Mouse (Mus musculus): Measurements from ENCODE around the gene Ccr10.
"Not testable (repeated sequence)": the region's sequence is repeated elsewhere in the genome, so short reads cannot be mapped to it uniquely, and the experiment has no call there.

Ccr10 gene

GRCm38 (mm10) chr11:101171721-101172433 lies 3.4 kb downstream of the Ccr10 start:
- DNase-seq (ENCODE audit: low read depth), result peak; percentile 69

- peak; percentile 93 for DNase-seq (ENCODE audit: low read depth)
Observed at GRCm38 (mm10) chr11:101170811-101171610, 4.2 kb downstream of the Ccr10 start, which contains the start of gene Plekhh3. Gene Plekhh3, minus strand, starts transcription at chr11:101171351.

GRCm38 (mm10) chr11:101170354-101170810 lies 4.9 kb downstream of the Ccr10 start, which contains the start of gene Cntnap1:
Gene Cntnap1, plus strand, starts transcription at chr11:101170523.
- DNase-seq (ENCODE audit: low read depth), result no peak

GRCm38 (mm10) chr11:101169301-101170107 lies 5.7 kb downstream of the Ccr10 start:
- no peak for DNase-seq (ENCODE audit: low read depth)

GRCm38 (mm10) chr11:101168301-101168980 lies 6.8 kb downstream of the Ccr10 start:
- DNase-seq (ENCODE audit: low read depth), result no peak

GRCm38 (mm10) chr11:101167963-101168300 lies 7.3 kb downstream of the Ccr10 start:
- DNase-seq (ENCODE audit: low read depth), result no peak

- DNase-seq (ENCODE audit: low read depth), result no peak
Observed at GRCm38 (mm10) chr11:101167211-101167962, 7.9 kb downstream of the Ccr10 start.

- no peak for DNase-seq (ENCODE audit: low read depth)
Observed at GRCm38 (mm10) chr11:101166357-101166756, 8.9 kb downstream of the Ccr10 start.

GRCm38 (mm10) chr11:101164677-101165580 lies 10.3 kb downstream of the Ccr10 start:
- no peak for DNase-seq (ENCODE audit: low read depth)

- no peak for DNase-seq (ENCODE audit: low read depth)
Observed at GRCm38 (mm10) chr11:101164351-101164665, 10.9 kb downstream of the Ccr10 start.

- no peak for DNase-seq (ENCODE audit: low read depth)
Observed at GRCm38 (mm10) chr11:101163476-101164350, 11.5 kb downstream of the Ccr10 start.

- DNase-seq (ENCODE audit: low read depth), result peak; percentile 63
Observed at GRCm38 (mm10) chr11:101162772-101163171, 12.5 kb downstream of the Ccr10 start.

- DNase-seq (ENCODE audit: low read depth), result no peak
Observed at GRCm38 (mm10) chr11:101162301-101162700, 12.9 kb downstream of the Ccr10 start.

- no peak for DNase-seq (ENCODE audit: low read depth)
Observed at GRCm38 (mm10) chr11:101161551-101161950, 13.7 kb downstream of the Ccr10 start.

- DNase-seq (ENCODE audit: low read depth), result not testable (repeated sequence)
Observed at GRCm38 (mm10) chr11:101160981-101161505, 14.2 kb downstream of the Ccr10 start.

GRCm38 (mm10) chr11:101160151-101160550 lies 15.1 kb downstream of the Ccr10 start:
- DNase-seq (ENCODE audit: low read depth), result not testable (repeated sequence)

- no peak for DNase-seq (ENCODE audit: low read depth)
Observed at GRCm38 (mm10) chr11:101155728-101156371, 19.4 kb downstream of the Ccr10 start, which contains the start of gene Tubg2. Gene Tubg2, plus strand, starts transcription at chr11:101155907.

- no peak for DNase-seq (ENCODE audit: low read depth)
Observed at GRCm38 (mm10) chr11:101155151-101155550, 20.1 kb downstream of the Ccr10 start.
